Mouse (Mus musculus): ENCODE measurements around the gene Gpx3.
A peak's percentile ranks its signal among the peaks of the same experiment; 100 is the strongest.
"Not testable (repeated sequence)": the region's sequence is repeated elsewhere in the genome, so short reads cannot be mapped to it uniquely, and the experiment has no call there.

Gpx3 gene

GRCm38 (mm10) chr11:54940056-54940455 is 37.8 kb downstream of the Gpx3 start:
- peak; percentile 65 to 67 for DNase-seq

GRCm38 (mm10) chr11:54944702-54945101 is 42.4 kb downstream of the Gpx3 start:
- no peak for DNase-seq

GRCm38 (mm10) chr11:54949717-54950116 is 47.5 kb downstream of the Gpx3 start:
- no peak for DNase-seq

- no peak for DNase-seq
Observed at GRCm38 (mm10) chr11:54950684-54951083, 48.4 kb downstream of the Gpx3 start.

- DNase-seq = peak; percentile 34 to 44
Observed at GRCm38 (mm10) chr11:54952651-54953050, 50.4 kb downstream of the Gpx3 start.

- DNase-seq = no peak
Observed at GRCm38 (mm10) chr11:54953993-54954446, 51.8 kb downstream of the Gpx3 start.

- DNase-seq = no peak
Observed at GRCm38 (mm10) chr11:54954716-54955115, 52.5 kb downstream of the Gpx3 start.

- not testable (repeated sequence) for DNase-seq
Observed at GRCm38 (mm10) chr11:54955400-54955734, 53.1 kb downstream of the Gpx3 start.

GRCm38 (mm10) chr11:54955735-54956480 is 53.7 kb downstream of the Gpx3 start:
- DNase-seq = peak; percentile 99

- DNase-seq = no peak
Observed at GRCm38 (mm10) chr11:54956912-54957311, 54.7 kb downstream of the Gpx3 start.

GRCm38 (mm10) chr11:54957708-54958107 is 55.5 kb downstream of the Gpx3 start:
- not testable (repeated sequence) for DNase-seq

GRCm38 (mm10) chr11:54958571-54959073 is 56.4 kb downstream of the Gpx3 start:
- no peak for DNase-seq

Data from cerebellum, adult 18-20 months (tissue).